Mouse (Mus musculus) heart, postnatal 0 days (tissue): Measurements from ENCODE around the gene Il15. TPM values are rescaled to one million over a fixed set of nuclear protein-coding genes. Genes with fewer than 3 reads are reported as not detected.

ENCODE experiments used
- ATAC-seq: fragments of 200-750 bp; cut with Nextera tagmentation; 2 replicates; pipeline ENCODE4 v1.8.0; 2017; ENCODE audit warnings: low read depth, moderate number of reproducible peaks, moderate library complexity; ENCODE audit not compliant: insufficient read depth
- DNase-seq: peaks from one replicate; pipeline ENCODE4 v3.0.0-alpha.2; 2016; ENCODE audit warnings: low spot score
- H3K27ac ChIP-seq: fragments of 300-500 bp; sonication (generic); 2 replicates; pipeline ENCODE4 v1.5.1; 2014; ENCODE audit warnings: low read depth, mild to moderate bottlenecking
- H3K27me3 ChIP-seq: fragments of 300-500 bp; sonication (generic); 2 replicates; pipeline ENCODE4 v1.6.1; 2014; ENCODE audit warnings: low read length, mixed read lengths; ENCODE audit not compliant: control insufficient read depth, insufficient read depth
- H3K36me3 ChIP-seq: fragments of 300-500 bp; sonication (generic); replicated peaks from 2 replicates; pipeline ENCODE4 v1.6.1; 2014; ENCODE audit warnings: low read length, mixed read lengths; ENCODE audit not compliant: control insufficient read depth, insufficient read depth
- H3K4me1 ChIP-seq: fragments of 300-500 bp; sonication (generic); 2 replicates; pipeline ENCODE4 v1.6.1; 2014; ENCODE audit warnings: antibody characterized with exemption; ENCODE audit not compliant: control insufficient read depth, insufficient read depth
- H3K4me2 ChIP-seq: fragments of 300-500 bp; sonication (generic); 2 replicates; pipeline ENCODE4 v1.6.1; 2014; ENCODE audit warnings: low read depth, mild to moderate bottlenecking, low read length, moderate library complexity
- H3K4me3 ChIP-seq: fragments of 300-500 bp; sonication (generic); 2 replicates; pipeline ENCODE4 v1.5.1; 2014; ENCODE audit warnings: low read depth, low read length
- H3K9ac ChIP-seq: fragments of 300-500 bp; sonication (generic); replicated peaks from 2 replicates; pipeline ENCODE4 v1.6.1; 2014; ENCODE audit warnings: low read depth, low read length, mixed read lengths
- H3K9me3 ChIP-seq: fragments of 300-500 bp; sonication (generic); replicated peaks from 2 replicates; pipeline ENCODE4 v1.6.1; 2016; ENCODE audit warnings: low read length; ENCODE audit not compliant: control insufficient read depth
- CTCF ChIP-seq: IDR thresholded peaks from 2 replicates; pipeline ENCODE4 v1.5.1; 2016; ENCODE audit warnings: antibody characterized with exemption, control low read depth, low read depth
- EP300 ChIP-seq: IDR thresholded peaks from 2 replicates; pipeline ENCODE4 v1.6.1; 2016; ENCODE audit warnings: antibody characterized with exemption, low read depth
- WGBS: fragments of 180-500 bp; shearing (Covaris S2); extraction: QIAGEN DNeasy Blood & Tissue Kit; methylation state at CpG from one replicate; pipeline ENCODE4 v1.1.7; 2014; 5-methylcytosine and 5-hydroxymethylcytosine counted together
- polyA plus RNA-seq: library from polyadenylated mRNA; unstranded; fragments of >200 nt; fragmentation: Nextera tagmentation; extraction: Ambion mirVana; gene quantifications from 2 replicates; pipeline ENCODE4 v1.2.1, GENCODE M21; 2015
- total RNA-seq: library from RNA; depleted of rRNA; stranded (reverse); fragments of >200 nt; gene quantifications from 2 replicates; pipeline ENCODE4 v1.2.3, GENCODE M21; 2014; ENCODE audit warnings: low replicate concordance

Il15 gene
- total and polyA plus RNA-seq, 2 experiments from 2014 or later: 17.7 to 26.4 TPM

- H3K9ac ChIP-seq: no peak overlapping the region
- no peak overlapping the region for H3K4me2 ChIP-seq
- H3K36me3 ChIP-seq: no peaks in the 10 kb centered on the region
- no peak overlapping the region for H3K4me3 ChIP-seq
- DNase-seq (no peak), ATAC-seq (no peak)
- 0 out of 2 replicates have a peak, but pooled peaks cover 3% of the 10 kb centered on the region for H3K4me1 ChIP-seq
- WGBS: 62% methylated on average over 1 of the region's 1 CpGs
- TF ChIP-seq CTCF (no peak), EP300 (no peak)
- H3K27me3 ChIP-seq: no peaks in the 10 kb centered on the region
- no peaks in the 10 kb centered on the region for H3K9me3 ChIP-seq
- no peak overlapping the region for H3K27ac ChIP-seq
Measured at GRCm38 (mm10) chr8:82407060-82407459, 4.0 kb upstream of the Il15 start.

- no peak for DNase-seq
- Histone ChIP-seq H3K27me3 (no peaks in the 10 kb centered on the region), H3K4me2 (no peak overlapping the region), H3K4me3 (no peak overlapping the region), H3K4me1 (peaks cover 5% of the 10 kb centered on the region; the same call in 1 of the 2 replicates), H3K27ac (no peak overlapping the region), H3K9ac (no peak overlapping the region), H3K36me3 (no peaks in the 10 kb centered on the region), H3K9me3 (no peaks in the 10 kb centered on the region)
- TF ChIP-seq EP300 (no peak), CTCF (no peak)
- ATAC-seq: no peak
- 86% methylated on average over 3 of the region's 3 CpGs for WGBS
Measured at GRCm38 (mm10) chr8:82404068-82404467, 1.0 kb upstream of the Il15 start.

- Histone ChIP-seq H3K27me3 (no peaks in the 10 kb centered on the region), H3K27ac (peak overlapping the region; percentile 80), H3K36me3 (no peaks in the 10 kb centered on the region), H3K4me1 (peaks cover 5% of the 10 kb centered on the region; the same call in 1 of the 2 replicates), H3K4me2 (peak overlapping the region; percentile 76), H3K9me3 (no peaks in the 10 kb centered on the region), H3K9ac (peak overlapping the region; percentile 65), H3K4me3 (peak overlapping the region; percentile 57)
- ATAC-seq: peak; percentile 70
- DNase-seq: peak; percentile 36
- TF ChIP-seq EP300 (no peak), CTCF (no peak)
- WGBS: 0% methylated on average over 13 of the region's 13 CpGs
Measured at GRCm38 (mm10) chr8:82402261-82402685, 749 bp downstream of the Il15 start.

GRCm38 (mm10) chr8:82401490-82401889 lies 1.5 kb downstream of the Il15 start:
- no peak for DNase-seq

GRCm38 (mm10) chr8:82401059-82401458 lies 2.0 kb downstream of the Il15 start:
- H3K4me1 ChIP-seq: peaks cover 5% of the 10 kb centered on the region; the same call in 1 of the 2 replicates
- H3K4me2 ChIP-seq: peak overlapping the region; percentile 76
- 0 out of 2 replicates have a peak overlapping the region, but pooled peaks have one; percentile 22 for H3K27ac ChIP-seq
- H3K9me3 ChIP-seq: no peaks in the 10 kb centered on the region
- DNase-seq (no peak), ATAC-seq (no peak)
- no peaks in the 10 kb centered on the region for H3K36me3 ChIP-seq
- H3K4me3 ChIP-seq: peak overlapping the region; percentile 57
- H3K27me3 ChIP-seq: no peaks in the 10 kb centered on the region
- WGBS: 28% methylated on average over 2 of the region's 2 CpGs
- TF ChIP-seq CTCF (no peak), EP300 (no peak)
- H3K9ac ChIP-seq: no peak overlapping the region

More at GRCm38 (mm10) chr8:82401490-82401889, 1.5 kb downstream of the Il15 start:
- H3K36me3 ChIP-seq: no peaks in the 10 kb centered on the region
- H3K4me1 ChIP-seq: peaks cover 5% of the 10 kb centered on the region; the same call in 1 of the 2 replicates
- WGBS: 8% methylated on average over 6 of the region's 6 CpGs
- H3K4me2 ChIP-seq: peak overlapping the region; percentile 76
- TF ChIP-seq EP300 (no peak), CTCF (no peak)
- no peak; the same call in 1 of the 2 replicates for ATAC-seq
- H3K27ac ChIP-seq: peak overlapping the region; percentile 80
- H3K9ac ChIP-seq: peak overlapping the region; percentile 65
- H3K27me3 ChIP-seq: no peaks in the 10 kb centered on the region
- H3K9me3 ChIP-seq: no peaks in the 10 kb centered on the region
- peak overlapping the region; percentile 57 for H3K4me3 ChIP-seq

- ATAC-seq (no peak), DNase-seq (no peak)
- Histone ChIP-seq H3K9me3 (no peaks in the 10 kb centered on the region), H3K36me3 (no peaks in the 10 kb centered on the region), H3K4me3 (no peak overlapping the region), H3K27ac (no peak overlapping the region), H3K4me1 (peaks cover 5% of the 10 kb centered on the region; the same call in 1 of the 2 replicates), H3K9ac (no peak overlapping the region), H3K4me2 (peak overlapping the region; percentile 48), H3K27me3 (no peaks in the 10 kb centered on the region)
- no peak for TF ChIP-seq CTCF
- no peak for TF ChIP-seq EP300
- 23% methylated on average over 2 of the region's 2 CpGs for WGBS
Measured at GRCm38 (mm10) chr8:82400376-82400775, 2.6 kb downstream of the Il15 start.
